8 mouse cellular contexts compared by ENCODE assay signal in genomic region chr8:22398142-22398951, GRCm38 (mm10). TPM values are rescaled to one million over a fixed set of nuclear protein-coding genes. Genes with fewer than 3 reads are reported as not detected.
DNase-seq lines count a peak whose midpoint lies in the region; ATAC-seq lines count a peak whose summit lies in the region.

TSS of gene Slc25a15 (minus strand) at chr8:22398597.

- H3K4me3 ChIP-seq in embryonic facial prominence, embryonic 11.5 days (ENCODE audit: low read depth, low read length), result peak within 1 kb of the TSS; percentile 76
- peak within 1 kb of the TSS; percentile 76 for H3K4me3 ChIP-seq in limb, embryonic 13.5 days
- H3K4me3 ChIP-seq in midbrain, embryonic 16.5 days (ENCODE audit: low read depth, low read length), result peak within 1 kb of the TSS; percentile 76

- DNase-seq in layer of hippocampus, adult 11-12 months (ENCODE audit: low spot score), result peak; percentile 82
- no peak for DNase-seq in layer of hippocampus, adult 9-10 months (ENCODE audit: low spot score)
- peak; percentile 92 for DNase-seq in embryonic facial prominence, embryonic 11.5 days (ENCODE audit: low spot score)
- DNase-seq in heart, adult 11 months, result peak; percentile 99
- DNase-seq in kidney, adult 18-20 months, result peak; percentile 94
- peak; percentile 78 to 85 for DNase-seq in spleen, postnatal 10 days (ENCODE audit: low spot score in 2 of 2)

- no peaks in the 10 kb centered on the region for H3K27me3 ChIP-seq in embryonic facial prominence, embryonic 11.5 days (ENCODE audit: control insufficient read depth, insufficient read depth, low read length)
- no peaks in the 10 kb centered on the region for H3K27me3 ChIP-seq in limb, embryonic 13.5 days
- H3K27me3 ChIP-seq in midbrain, embryonic 16.5 days (ENCODE audit: control insufficient read depth, insufficient read depth, low read depth, low read length), result no peaks in the 10 kb centered on the region

- peak within 1 kb of the TSS; percentile 80 for H3K9ac ChIP-seq in embryonic facial prominence, embryonic 11.5 days (replicated peaks; ENCODE audit: low read length)
- peak within 1 kb of the TSS; percentile 85 for H3K9ac ChIP-seq in limb, embryonic 13.5 days
- peak within 1 kb of the TSS; percentile 83 for H3K9ac ChIP-seq in midbrain, embryonic 16.5 days (ENCODE audit: low read depth, low read length)

- H3K4me1 ChIP-seq in embryonic facial prominence, embryonic 11.5 days (ENCODE audit: control insufficient read depth, insufficient read depth, low read length), result no peaks in the 10 kb centered on the region
- H3K4me1 ChIP-seq in limb, embryonic 13.5 days, result peaks cover 22% of the 10 kb centered on the region
- peaks cover 8% of the 10 kb centered on the region for H3K4me1 ChIP-seq in midbrain, embryonic 16.5 days (ENCODE audit: control insufficient read depth, insufficient read depth, low read length)

- peak within 1 kb of the TSS; percentile 82 for H3K4me2 ChIP-seq in embryonic facial prominence, embryonic 11.5 days (ENCODE audit: low read depth, low read length)
- H3K4me2 ChIP-seq in limb, embryonic 13.5 days (replicated peaks), result peak within 1 kb of the TSS; percentile 75
- peak within 1 kb of the TSS; percentile 85 for H3K4me2 ChIP-seq in midbrain, embryonic 16.5 days (ENCODE audit: low read length)

- ATAC-seq in embryonic facial prominence, embryonic 11.5 days (replicated peaks; ENCODE audit: insufficient number of reproducible peaks, low FRiP score, low TSS enrichment, low read depth), result peak; percentile 88
- ATAC-seq in limb, embryonic 13.5 days (ENCODE audit: low FRiP score, low read depth), result peak; percentile 91
- peak; percentile 94 for ATAC-seq in midbrain, embryonic 16.5 days

- H3K36me3 ChIP-seq in embryonic facial prominence, embryonic 11.5 days (replicated peaks; ENCODE audit: control insufficient read depth, insufficient read depth, low read depth, low read length), result no peaks in the 10 kb centered on the region
- peaks cover 8% of the 10 kb centered on the region for H3K36me3 ChIP-seq in limb, embryonic 13.5 days
- H3K36me3 ChIP-seq in midbrain, embryonic 16.5 days (ENCODE audit: control insufficient read depth, insufficient read depth, low read length), result 0 out of 2 replicates have a peak, but pooled peaks cover 2% of the 10 kb centered on the region

- WGBS in embryonic facial prominence, embryonic 11.5 days, result under 1% methylated on average over 63 of the region's 77 CpGs
- under 1% methylated on average over 54 of the region's 77 CpGs for WGBS in limb, embryonic 13.5 days
- under 1% methylated on average over 51 of the region's 77 CpGs for WGBS in midbrain, embryonic 16.5 days

- H3K9me3 ChIP-seq in embryonic facial prominence, embryonic 11.5 days (replicated peaks; ENCODE audit: control insufficient read depth, low read length), result no peaks in the 10 kb centered on the region
- no peaks in the 10 kb centered on the region for H3K9me3 ChIP-seq in limb, embryonic 13.5 days
- no peaks in the 10 kb centered on the region for H3K9me3 ChIP-seq in midbrain, embryonic 16.5 days (replicated peaks; ENCODE audit: control insufficient read depth, low read length, poor library complexity, severe bottlenecking)

- H3K27ac ChIP-seq in embryonic facial prominence, embryonic 11.5 days (replicated peaks; ENCODE audit: low read depth, low read length), result no peak within 1 kb of the TSS
- peak within 1 kb of the TSS; percentile 73 for H3K27ac ChIP-seq in limb, embryonic 13.5 days
- peak within 1 kb of the TSS; percentile 88 for H3K27ac ChIP-seq in midbrain, embryonic 16.5 days (ENCODE audit: low read length)

RNA-seq across cellular contexts. Expression of gene Slc25a15, which starts in this region (rescaled TPM):
- 14.2 and 17.7 TPM in 2 replicates for polyA plus RNA-seq in embryonic facial prominence, embryonic 11.5 days (2014; fragmentation: Nextera tagmentation; extraction: Ambion mirVana)
- polyA plus RNA-seq in limb, embryonic 13.5 days (2015; fragmentation: Nextera tagmentation; extraction: Ambion mirVana), result 17.0 and 17.3 TPM in 2 replicates
- 7.1 and 7.2 TPM in 2 replicates for polyA plus RNA-seq in midbrain, embryonic 16.5 days (2015; fragmentation: Nextera tagmentation; extraction: Ambion mirVana)
